Mouse (Mus musculus) gastrocnemius, postnatal 14 days (tissue): Measurements from ENCODE around the gene Apobec4. TPM values are rescaled to one million over a fixed set of nuclear protein-coding genes. Genes with fewer than 3 reads are reported as not detected.
A peak's percentile ranks its signal among the peaks of the same experiment; 100 is the strongest.
"Not testable (repeated sequence)": the region's sequence is repeated elsewhere in the genome, so short reads cannot be mapped to it uniquely, and the experiment has no call there.

Source experiments
- DNase-seq: peaks from one replicate; pipeline ENCODE4 v3.0.0; 2021; ENCODE audit warnings: mixed read lengths
- intact Hi-C: fragments of 180-260 bp; cut with DNase I; formaldehyde crosslinking; loops from one replicate; pipeline ENCODE4 v1.15.1; 2025; ENCODE audit warnings: low total_unique reads
- total RNA-seq, 2 experiments: library from RNA; stranded (reverse); gene quantifications; 2 replicates each; pipeline ENCODE4 v1.2.3; 2021

The Apobec4 gene
- total RNA-seq, 2 experiments from 2014 or later: not detected

DNA sequence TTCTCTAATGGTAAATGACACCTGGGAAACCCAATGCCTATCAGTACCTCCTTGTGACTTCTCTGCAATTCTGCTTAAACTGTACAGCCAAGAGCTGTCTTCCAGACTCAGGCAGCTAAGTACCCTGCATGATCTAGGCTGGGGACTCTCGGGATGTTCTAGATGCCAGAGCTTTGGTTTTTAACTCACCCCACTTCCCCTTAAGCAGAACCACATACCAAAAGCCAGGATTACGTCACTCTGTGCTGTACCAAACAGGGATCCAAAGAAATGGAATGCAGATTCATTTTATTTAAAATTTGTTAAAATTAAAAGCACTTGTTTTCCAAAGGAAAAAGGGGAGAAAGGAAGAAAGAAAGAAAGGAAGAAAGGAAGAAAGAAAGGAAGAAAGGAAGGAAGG, 11.4 kb downstream of the Apobec4 start:
- DNase-seq: no peak
- intact Hi-C loops: no loop called here

DNA sequence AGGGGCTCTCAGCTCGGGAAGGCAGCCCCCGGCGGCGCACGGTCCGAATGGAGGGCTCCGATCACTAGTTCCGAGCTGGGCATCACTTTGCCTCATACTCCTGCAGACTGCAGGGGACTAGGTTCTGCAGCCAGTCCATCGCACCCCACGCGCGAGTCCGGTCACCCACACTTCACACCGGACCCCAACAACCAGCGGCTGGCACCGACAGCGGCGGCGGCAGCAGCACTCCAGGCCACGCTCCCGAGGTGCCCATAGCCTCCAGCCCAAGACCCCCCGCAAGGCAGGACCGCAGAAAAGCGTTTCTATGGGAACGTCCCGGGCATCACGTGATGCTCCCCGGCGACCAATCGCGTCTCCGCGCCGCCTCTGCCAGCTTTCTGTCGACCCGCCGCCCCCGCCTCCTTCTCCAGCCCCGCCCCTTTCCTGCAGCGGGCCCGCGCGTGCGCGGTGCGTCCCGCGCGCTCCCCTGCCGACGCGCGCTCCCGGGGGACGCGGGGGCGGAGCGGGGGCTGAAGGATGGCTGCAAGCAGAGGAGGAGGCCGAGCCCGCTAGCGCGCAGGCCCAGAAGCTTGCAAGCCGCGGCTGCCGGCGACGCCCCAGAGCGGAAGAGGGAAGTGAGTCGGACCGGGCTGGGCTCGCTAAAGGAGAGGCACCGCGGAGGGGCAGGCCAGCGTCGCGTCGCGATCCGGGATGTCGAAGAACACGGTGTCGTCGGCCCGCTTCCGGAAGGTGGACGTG, 15.9 kb downstream of the Apobec4 start, which contains the start of the genes Rgl1 and Arpc5:
Rgl1 (minus strand) TSS at position 320 of the 741 bp plus-strand sequence.
Arpc5 (plus strand) TSS at position 511 of the 741 bp plus-strand sequence.
- intact Hi-C loops: no loop called here
- DNase-seq: peak; percentile 98

- peak; percentile 27 for DNase-seq
- intact Hi-C loops: no loop called here
Measured at GRCm38 (mm10) chr1:152766804-152767748, 16.7 kb downstream of the Apobec4 start.

- intact Hi-C loops: no loop called here
- DNase-seq: peak; percentile 73
Measured at GRCm38 (mm10) chr1:152767749-152768488, 17.6 kb downstream of the Apobec4 start.

- no peak for DNase-seq
- intact Hi-C loops: no loop called here
Measured at GRCm38 (mm10) chr1:152771016-152771415, 20.7 kb downstream of the Apobec4 start.

DNA sequence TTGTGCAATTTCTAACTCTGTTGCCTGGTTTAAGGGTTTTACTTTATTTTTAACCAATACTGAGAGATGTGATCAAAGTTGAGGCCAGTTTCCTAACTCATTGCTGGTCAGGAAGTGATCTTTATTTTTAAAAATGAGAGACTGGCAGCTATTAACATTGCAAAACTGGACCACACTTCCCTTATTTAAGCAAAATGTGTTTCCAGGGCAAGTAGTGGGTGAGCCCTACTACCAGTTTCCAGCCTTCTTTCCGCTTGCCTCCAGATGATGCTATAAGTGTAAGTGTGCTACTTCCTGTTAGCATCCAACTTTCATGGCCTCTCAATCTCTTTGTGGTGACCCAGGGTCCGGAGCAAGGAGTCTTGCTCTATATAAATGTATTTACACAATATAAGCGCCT, 24.2 kb downstream of the Apobec4 start:
- DNase-seq, intact Hi-C loops: not testable (repeated sequence)

DNA sequence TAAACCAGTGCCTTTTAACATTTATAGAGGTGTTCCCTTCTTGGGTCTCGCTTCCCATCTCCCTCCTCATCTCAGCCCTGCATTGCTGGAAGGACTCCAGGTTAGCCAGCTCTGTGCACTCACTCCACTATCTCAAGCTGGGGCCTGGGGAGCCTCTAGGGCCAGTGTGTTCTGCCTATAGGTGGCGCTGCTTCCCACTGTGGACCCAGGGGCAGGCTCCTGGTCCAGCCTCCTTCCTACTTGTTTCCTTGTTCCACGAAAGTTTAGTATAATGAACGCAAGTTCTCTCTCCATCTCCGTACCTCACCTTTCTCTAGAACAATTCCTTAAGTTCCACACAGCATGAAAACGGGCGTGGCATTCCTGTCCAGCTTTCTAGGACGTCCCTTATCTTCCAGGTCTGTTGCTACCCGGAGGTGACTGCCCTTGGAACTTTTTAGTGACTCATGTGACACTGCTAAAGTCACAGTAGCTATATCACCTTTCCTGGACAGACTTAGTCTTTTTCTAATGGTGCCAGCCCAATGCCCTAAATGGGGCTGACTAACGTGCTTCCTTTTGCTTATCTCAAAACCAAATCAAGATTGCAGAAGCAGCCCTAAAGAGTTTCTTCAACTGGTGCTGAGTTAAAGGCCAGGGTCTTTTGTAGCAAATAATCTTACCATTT, 28.9 kb downstream of the Apobec4 start:
- DNase-seq: peak; percentile 75
- intact Hi-C loops: no loop called here

DNA sequence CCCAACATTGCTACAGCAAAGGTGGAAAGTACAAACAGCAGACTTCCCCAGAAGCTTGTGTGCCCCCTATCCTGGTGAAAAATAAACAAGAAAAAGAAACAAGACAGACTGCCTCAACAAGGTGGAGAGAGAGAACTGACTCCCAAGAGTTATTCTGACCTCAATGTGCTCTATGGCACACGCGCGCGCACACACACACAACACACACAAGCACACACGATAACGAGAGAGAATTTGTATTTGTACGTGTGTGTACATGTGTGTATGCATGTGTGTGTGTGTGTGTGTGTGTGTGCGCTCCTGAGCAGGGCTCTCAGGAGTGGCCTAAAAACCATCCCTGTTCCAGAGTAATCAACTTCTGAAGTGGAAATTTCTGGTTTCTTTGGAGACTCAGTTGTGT, 34.3 kb downstream of the Apobec4 start:
- intact Hi-C loops: no loop called here
- no peak for DNase-seq

- DNase-seq, intact Hi-C loops: not testable (repeated sequence)
Measured at GRCm38 (mm10) chr1:152785446-152785845, 35.1 kb downstream of the Apobec4 start.

GRCm38 (mm10) chr1:152786953-152787352, 36.6 kb downstream of the Apobec4 start:
- intact Hi-C loops: no loop called here
- DNase-seq: no peak

GRCm38 (mm10) chr1:152788121-152788660, 37.8 kb downstream of the Apobec4 start:
- no peak for DNase-seq
- intact Hi-C loops: no loop called here

- DNase-seq: no peak
- intact Hi-C loops: loop anchor here (10.0 kb wide), 1 partner anchor 115 kb away; the partner anchor contains the start of gene Smg7
Measured at GRCm38 (mm10) chr1:152790254-152790653, 39.9 kb downstream of the Apobec4 start.

GRCm38 (mm10) chr1:152790821-152791220, 40.5 kb downstream of the Apobec4 start:
- intact Hi-C loops: loop anchor here (10.0 kb wide), 1 partner anchor 114 kb away; the partner anchor contains the start of gene Smg7

DNA sequence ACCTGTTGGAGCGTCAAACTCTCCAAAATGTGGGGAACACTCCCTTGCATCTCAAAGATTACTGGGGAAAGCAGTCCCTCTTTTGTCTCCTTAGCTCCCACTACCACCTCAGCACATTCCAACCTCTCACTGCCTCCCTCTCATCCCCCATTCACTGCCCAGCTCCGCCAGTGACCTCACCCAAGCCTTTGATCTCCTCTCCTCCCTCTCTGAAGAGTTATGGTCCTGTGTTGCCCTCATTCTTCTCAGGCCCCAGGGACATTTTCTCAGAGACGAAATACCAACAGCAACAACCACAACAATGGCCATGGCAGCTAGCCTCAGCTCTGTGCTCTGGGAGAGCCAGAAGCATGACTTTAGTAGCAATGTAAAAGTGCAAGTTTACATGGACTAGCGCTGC, 40.9 kb downstream of the Apobec4 start:
- intact Hi-C loops: loop anchor here (10.0 kb wide), 1 partner anchor 114 kb away; the partner anchor contains the start of gene Smg7
- DNase-seq: no peak

More at GRCm38 (mm10) chr1:152790821-152791220, 40.5 kb downstream of the Apobec4 start:
- DNase-seq: no peak

DNA sequence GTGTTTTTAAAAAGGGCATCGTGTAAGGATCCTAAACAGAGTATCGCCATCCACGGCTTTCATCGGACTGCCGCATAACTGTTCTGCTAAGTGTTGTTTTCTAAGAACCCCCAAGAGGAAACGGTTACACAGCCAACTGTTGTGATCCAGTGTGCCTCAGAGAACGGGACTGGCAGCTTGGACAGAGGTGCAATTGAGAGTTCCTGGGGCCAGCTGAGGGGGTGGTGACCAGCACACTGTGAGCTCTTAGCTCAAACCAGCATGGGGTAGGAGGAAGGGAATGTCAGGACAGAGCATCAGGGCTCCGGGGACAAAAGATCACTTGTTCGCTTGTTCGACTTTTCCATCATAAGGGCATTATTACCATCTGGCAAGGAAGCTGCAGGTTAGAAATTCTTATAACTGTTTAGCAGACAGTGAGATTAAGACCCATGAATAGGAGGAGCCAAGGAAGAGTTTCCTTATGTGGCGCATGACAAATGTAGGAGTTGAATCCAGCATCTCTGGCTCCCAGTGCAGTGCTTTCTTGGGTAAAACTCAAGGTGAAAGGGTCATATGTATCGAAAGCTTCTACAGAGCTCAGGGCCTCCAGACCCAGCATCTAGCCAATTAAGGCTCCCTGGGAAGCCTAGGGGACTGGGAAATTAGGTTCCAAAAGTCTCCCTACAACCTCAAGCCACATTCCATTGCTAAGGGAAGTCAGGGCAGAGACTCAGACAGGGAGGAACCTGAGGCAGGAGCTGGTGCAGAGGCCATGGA, 42.6 kb downstream of the Apobec4 start:
- DNase-seq: no peak
- intact Hi-C loops: loop anchor here (10.0 kb wide), 1 partner anchor 112 kb away; the partner anchor contains the start of gene Smg7

DNA sequence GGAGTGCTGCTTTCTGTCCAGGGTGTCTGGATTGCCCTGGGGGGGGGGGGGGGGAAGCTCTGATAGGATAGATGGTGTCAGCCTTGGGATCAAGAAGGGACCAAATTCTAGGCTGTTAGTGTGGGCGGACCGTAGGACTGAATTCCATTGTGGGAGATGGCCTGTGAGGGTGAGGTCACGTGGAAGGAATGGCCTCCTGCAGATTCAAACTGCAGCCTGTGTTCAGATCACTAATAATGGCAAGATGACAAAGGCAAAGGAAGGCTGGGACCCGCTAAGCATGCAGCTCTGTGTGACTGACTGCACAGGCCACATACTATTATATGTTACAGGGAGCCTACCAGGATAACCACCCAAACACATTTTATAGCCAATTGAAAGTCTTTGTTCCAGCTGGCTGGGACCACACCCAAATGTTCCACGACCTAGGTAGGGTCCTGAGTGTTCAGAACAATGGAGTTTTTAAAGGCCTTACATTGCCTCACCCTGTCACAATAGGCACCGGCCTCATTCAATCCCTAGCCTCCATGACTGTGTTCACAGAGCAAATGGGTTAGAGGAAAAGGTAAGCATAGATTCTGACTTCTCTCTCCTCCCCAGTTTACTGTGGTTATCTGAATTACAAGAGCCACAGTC, 43.3 kb downstream of the Apobec4 start:
- intact Hi-C loops: loop anchor here (10.0 kb wide), 1 partner anchor 111 kb away; the partner anchor contains the start of gene Smg7

GRCm38 (mm10) chr1:152795688-152796255, 45.4 kb downstream of the Apobec4 start:
- intact Hi-C loops: loop anchor here (10.0 kb wide), 1 partner anchor 109 kb away; the partner anchor contains the start of gene Smg7
- DNase-seq: no peak

More for the DNA sequence above, 43.3 kb downstream of the Apobec4 start:
- no peak for DNase-seq
